Mouse (Mus musculus) gastrocnemius, adult 2 months (tissue): ENCODE data around the gene P4htm. TPM values are rescaled to one million over a fixed set of nuclear protein-coding genes. Genes with fewer than 3 reads are reported as not detected.

Experiments
- DNase-seq: peaks from one replicate; pipeline ENCODE4 v3.0.0; 2022
- H3K27ac ChIP-seq: fragments of 200-600 bp; 2 replicates; pipeline ENCODE4 v1.8.1; 2022; ENCODE audit warnings: mild to moderate bottlenecking
- H3K4me3 ChIP-seq: fragments of 200-600 bp; 2 replicates; pipeline ENCODE4 v1.8.1; 2022; ENCODE audit warnings: mild to moderate bottlenecking, moderate library complexity
- CTCF ChIP-seq: fragments of 200-600 bp; IDR thresholded peaks from 2 replicates; pipeline ENCODE4 v1.8.1; 2022; ENCODE audit warnings: antibody characterized with exemption, mild to moderate bottlenecking, moderate library complexity
- intact Hi-C: fragments of 180-260 bp; cut with DNase I; formaldehyde crosslinking; loops from one replicate; pipeline ENCODE4 v1.15.1; 2025
- total RNA-seq, 2 experiments: library from RNA; stranded (reverse); gene quantifications; 2 replicates each; pipeline ENCODE4 v1.2.3; 2021

P4htm gene
- total RNA-seq, 2 experiments from 2014 or later: 3.7 to 3.9 TPM

- no peak overlapping the region for H3K4me3 ChIP-seq
- no peak overlapping the region for H3K27ac ChIP-seq
- intact Hi-C loops: no loop called here
- DNase-seq: no peak
- TF ChIP-seq CTCF: no peak
These were observed 22.5 kb downstream of the P4htm start for GRCm38 (mm10) chr9:108574921-108575320.

DNA sequence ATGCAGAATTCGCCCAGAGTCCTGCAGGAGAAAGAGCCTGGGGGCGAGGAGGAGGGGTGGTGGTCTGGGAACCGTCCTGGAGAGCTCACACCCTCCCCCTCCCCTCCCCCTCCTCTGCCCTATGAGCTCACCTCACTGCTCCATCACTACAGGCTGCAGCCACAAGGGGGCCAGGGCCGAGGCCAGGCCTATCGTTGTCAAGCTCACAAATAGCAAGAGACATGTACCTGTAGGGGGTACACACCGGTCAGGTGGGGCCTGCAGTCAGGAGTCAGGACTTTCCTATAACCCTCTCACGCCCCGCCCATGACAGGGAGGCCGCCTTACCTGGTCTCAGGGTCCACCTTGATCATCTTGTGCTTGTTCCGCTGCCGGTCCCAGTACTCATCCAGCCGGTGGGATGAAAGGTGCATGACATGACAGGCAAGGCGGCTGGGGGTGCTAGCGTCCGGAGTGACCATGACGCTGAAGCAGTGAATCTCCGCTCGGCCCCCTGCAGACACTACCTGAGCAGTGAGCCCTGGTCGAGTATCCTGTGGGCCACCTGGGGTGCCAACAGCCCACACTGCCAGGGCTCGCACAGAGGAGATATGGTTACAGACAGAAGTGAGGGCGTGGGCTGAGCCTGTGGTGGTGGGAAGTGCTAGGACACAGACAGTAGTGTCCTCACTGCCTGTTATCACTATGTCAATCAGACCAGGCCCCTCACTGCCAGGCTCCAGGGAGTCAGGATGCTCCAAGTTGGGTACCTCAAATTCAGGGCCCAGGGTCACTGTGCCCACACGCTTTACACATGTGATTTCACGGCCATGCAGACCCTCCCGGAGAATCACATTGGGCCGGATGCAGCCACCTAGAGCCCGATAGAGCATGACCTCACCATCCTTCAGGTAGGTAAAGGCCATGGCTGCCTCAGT lies 23.4 kb downstream of the P4htm start:
- DNase-seq: peak; percentile 56
- intact Hi-C loops: no loop called here
- peak; percentile 40 for TF ChIP-seq CTCF

DNA sequence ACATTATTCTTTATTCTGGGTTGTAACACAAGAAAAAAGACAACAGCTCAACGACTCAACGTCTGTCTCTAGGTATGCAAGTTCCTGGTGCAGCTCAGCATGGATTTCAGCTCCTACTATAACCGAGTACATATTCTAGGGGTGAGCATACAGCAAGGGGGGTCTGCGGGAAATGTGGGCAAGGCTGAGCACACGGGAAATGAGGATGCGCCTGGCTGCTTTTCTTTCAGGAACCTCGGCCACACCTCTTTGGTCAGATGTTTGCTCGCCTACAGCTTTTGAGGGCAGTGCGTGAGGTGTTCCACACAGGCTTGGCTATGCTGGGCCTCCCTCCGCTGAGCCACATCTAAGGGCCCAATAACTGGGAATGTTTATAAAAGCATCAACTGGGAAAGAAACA lies 25.1 kb downstream of the P4htm start:
- Histone ChIP-seq H3K27ac (no peak overlapping the region), H3K4me3 (no peak overlapping the region)
- no peak for TF ChIP-seq CTCF
- no peak for DNase-seq
- intact Hi-C loops: no loop called here

More for the DNA sequence above, 23.4 kb downstream of the P4htm start:
- no peak overlapping the region for H3K27ac ChIP-seq
- H3K4me3 ChIP-seq: no peak overlapping the region

GRCm38 (mm10) chr9:108571401-108571973 lies 26.0 kb downstream of the P4htm start:
- TF ChIP-seq CTCF: no peak
- Histone ChIP-seq H3K27ac (no peak overlapping the region), H3K4me3 (no peak overlapping the region)
- intact Hi-C loops: no loop called here
- DNase-seq: no peak

DNA sequence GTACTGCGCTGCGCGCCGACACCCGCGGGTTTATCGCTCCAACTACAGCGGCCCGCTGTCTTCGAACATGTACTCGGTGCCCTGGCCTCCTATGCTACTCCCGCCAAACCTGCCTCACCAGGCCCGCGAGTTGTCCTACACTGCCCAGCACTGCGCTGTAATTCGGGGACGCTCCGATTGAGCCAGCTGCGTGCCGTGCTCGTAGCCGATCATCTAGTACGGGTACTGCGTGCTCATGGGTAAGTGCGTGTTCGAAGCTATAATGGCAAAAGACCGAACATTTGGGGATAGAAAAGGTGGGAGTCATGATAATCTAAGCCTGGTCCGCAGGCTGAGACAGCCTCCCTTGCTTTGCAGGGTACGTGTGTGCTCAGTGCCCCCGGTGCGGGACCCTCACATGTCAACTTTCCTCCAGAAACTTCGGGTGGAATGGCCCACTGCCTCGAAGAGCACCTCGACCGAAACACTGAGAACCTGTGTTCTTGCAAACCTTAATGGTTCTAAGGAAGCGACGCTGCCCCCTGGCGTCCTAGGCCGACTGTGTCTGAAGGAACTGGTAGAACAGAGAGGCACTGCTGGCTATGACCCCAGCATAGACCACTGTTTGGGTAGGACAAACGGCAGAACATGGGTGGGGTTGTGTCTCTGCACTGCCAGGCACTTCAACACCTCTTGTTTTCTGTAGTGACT lies 27.1 kb downstream of the P4htm start:
- Histone ChIP-seq H3K4me3 (peak overlapping the region; percentile 86), H3K27ac (peak overlapping the region; percentile 76)
- intact Hi-C loops: no loop called here
- peak; percentile 78 for TF ChIP-seq CTCF
- peak; percentile 82 for DNase-seq

GRCm38 (mm10) chr9:108569381-108570206 lies 27.9 kb downstream of the P4htm start, which contains the start of gene Dalrd3:
Gene Dalrd3, plus strand, starts transcription at chr9:108569886.
- peak; percentile 94 for DNase-seq
- intact Hi-C loops: loop anchor here (5.0 kb wide), 1 partner anchor 52 kb away; the partner anchor contains the start of gene Qrich1
- H3K27ac ChIP-seq: peak within 1 kb of the TSS; percentile 98
- H3K4me3 ChIP-seq: peak within 1 kb of the TSS; percentile 86
- TF ChIP-seq CTCF: peak; percentile 3; the same call in 1 of the 2 replicates

DNA sequence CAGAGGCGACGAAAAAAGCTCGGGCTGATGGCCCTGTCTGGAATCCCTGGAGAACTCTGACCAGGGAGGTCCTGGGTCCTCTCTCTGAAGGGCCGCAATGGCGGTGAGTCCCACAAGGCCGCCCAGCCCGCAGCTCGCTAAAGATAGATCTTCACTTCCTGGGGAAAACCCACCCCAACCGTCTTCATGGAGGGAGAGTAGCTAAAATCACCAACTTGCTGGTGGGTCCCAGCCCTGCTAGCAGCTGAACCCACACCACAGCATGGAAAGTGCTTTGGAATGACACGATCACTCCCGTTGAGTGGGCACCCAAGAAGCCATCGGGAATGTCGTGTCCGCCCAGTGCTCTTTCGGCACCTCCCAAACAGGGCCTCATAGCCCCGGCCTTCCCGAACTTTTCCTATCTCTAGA lies 29.0 kb downstream of the P4htm start:
- intact Hi-C loops: loop anchor here (5.0 kb wide), 1 partner anchor 51 kb away; the partner anchor contains the start of gene Qrich1
- no peak for TF ChIP-seq CTCF
- DNase-seq: no peak
- Histone ChIP-seq H3K4me3 (peak overlapping the region; percentile 76), H3K27ac (peak overlapping the region; percentile 98)

DNA sequence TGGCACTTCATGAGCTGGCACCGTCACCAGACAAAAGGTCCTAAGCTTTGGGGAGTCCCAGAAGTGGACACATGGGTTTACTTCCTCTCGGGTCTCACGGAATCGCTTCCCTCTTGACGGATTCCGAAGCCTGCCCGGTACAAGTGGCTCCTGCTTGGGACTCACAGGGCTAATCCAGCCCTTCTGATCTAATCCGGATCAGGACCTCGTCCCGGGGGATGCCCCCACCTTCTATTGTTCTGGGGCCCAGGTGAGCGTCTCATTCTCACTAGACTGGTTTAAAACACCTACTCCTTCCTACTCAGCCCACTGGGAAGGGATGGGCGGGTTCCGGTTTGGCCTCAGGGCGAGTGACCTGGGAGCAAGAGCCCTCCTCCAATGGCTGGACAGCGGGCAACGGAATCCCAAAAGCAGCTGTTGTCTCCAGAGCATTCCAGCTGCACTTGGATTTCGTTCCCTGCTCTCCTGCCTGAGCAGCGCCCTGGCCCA lies 29.5 kb downstream of the P4htm start:
- Histone ChIP-seq H3K27ac (peak overlapping the region; percentile 98), H3K4me3 (peak overlapping the region; percentile 76)
- intact Hi-C loops: loop anchor here (2.0 to 5.0 kb wide), 2 partner anchors 51 to 81 kb away; partner anchors contain the start of genes Arih2 and Qrich1
- DNase-seq: peak; percentile 55
- TF ChIP-seq CTCF: no peak

- Histone ChIP-seq H3K27ac (peak within 1 kb of the TSS; percentile 98), H3K4me3 (peak within 1 kb of the TSS; percentile 76)
- TF ChIP-seq CTCF: peak; percentile 93
- intact Hi-C loops: loop anchor here (2.0 to 5.0 kb wide), 2 partner anchors 50 to 82 kb away; partner anchors contain the start of genes Arih2 and Qrich1
- peak; percentile 97 for DNase-seq
These were observed 30.4 kb downstream of the P4htm start, which contains the start of gene Ndufaf3 for GRCm38 (mm10) chr9:108566815-108567776. Gene Ndufaf3, minus strand, starts transcription at chr9:108567434.
